Mouse (Mus musculus) mammary gland, adult 2 months (tissue): ENCODE measurements around the gene Akna. TPM values are rescaled to one million over a fixed set of nuclear protein-coding genes. Genes with fewer than 3 reads are reported as not detected.

ENCODE experiments used
- polyA plus RNA-seq: library from polyadenylated mRNA; depleted of rRNA; stranded (reverse); fragments of >200 nt; gene quantifications from 2 replicates; pipeline ENCODE4 v1.2.3, GENCODE M21; 2012; ENCODE audit warnings: low replicate concordance; rRNA removed

The Akna gene
- polyA plus RNA-seq: 22.6 and 62.0 TPM in 2 replicates

DNA sequence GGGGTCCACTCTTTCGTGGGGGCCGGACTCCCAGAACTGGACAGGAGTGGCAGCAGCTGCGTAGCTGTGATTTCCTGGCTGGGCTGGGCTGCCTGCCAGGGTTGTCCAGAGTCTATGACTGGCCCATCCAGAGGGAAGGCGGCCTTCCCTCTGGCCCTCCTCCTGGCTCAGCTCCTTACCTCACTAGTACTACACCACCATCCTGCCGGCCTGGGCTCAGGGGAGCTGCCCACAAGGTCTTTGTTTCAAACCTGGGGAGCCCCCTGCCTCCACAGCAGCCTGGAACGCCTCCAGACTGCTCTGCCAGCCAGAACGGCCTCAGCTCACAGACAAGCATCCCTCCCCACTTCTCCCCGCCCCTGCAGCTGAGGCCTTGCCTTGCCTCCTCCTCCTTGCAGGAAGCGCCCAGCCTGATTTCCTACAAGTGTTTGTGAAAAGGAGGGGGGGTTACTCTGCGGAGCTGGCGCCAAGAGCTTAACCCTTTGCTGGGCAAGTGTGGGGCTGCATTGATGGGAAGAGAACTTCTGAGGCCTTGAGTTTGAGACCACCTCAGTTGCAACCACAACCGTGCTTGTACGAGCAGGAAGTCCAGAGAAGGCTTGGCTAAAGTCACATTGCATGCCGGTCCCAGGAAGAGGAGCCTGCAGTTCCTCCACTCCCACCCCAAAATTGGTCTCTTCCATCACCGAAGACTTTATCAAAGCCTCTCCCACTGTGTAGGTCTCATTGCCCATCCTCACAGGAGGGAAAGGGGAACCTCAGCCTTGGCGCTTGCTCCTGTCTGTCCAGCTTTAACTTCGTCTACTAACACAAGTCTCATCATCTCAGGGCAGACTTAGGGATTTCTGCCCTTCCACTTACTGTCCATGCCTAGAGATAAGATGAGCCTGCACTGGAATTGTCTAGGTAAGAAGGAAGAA lies at the start of gene Akna:
Gene Akna (minus strand): TSS at position 315 of the 920 bp plus-strand sequence.

DNA sequence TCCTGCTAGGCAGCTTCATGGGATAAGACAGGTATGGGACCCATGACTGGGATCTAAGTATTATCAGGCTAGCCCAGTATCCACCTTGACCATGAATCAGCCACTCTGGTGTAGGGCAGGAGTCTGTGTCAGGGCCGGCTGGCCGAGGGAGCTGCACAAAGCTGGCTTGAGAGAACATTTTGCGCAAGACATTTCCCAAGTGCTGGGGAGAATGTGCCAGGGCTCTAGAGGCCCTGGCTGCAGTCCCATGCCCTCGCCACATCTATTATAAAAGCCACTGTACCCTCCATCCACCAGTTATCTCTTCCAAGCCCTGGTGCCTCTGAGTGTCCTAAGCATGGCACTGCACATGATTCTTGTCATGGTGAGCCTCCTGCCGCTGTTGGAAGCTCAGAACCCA lies 41.0 kb downstream of the Akna start, which contains the start of gene Orm2:
Gene Orm2 (plus strand): TSS at position 300 of the 400 bp plus-strand sequence.

DNA sequence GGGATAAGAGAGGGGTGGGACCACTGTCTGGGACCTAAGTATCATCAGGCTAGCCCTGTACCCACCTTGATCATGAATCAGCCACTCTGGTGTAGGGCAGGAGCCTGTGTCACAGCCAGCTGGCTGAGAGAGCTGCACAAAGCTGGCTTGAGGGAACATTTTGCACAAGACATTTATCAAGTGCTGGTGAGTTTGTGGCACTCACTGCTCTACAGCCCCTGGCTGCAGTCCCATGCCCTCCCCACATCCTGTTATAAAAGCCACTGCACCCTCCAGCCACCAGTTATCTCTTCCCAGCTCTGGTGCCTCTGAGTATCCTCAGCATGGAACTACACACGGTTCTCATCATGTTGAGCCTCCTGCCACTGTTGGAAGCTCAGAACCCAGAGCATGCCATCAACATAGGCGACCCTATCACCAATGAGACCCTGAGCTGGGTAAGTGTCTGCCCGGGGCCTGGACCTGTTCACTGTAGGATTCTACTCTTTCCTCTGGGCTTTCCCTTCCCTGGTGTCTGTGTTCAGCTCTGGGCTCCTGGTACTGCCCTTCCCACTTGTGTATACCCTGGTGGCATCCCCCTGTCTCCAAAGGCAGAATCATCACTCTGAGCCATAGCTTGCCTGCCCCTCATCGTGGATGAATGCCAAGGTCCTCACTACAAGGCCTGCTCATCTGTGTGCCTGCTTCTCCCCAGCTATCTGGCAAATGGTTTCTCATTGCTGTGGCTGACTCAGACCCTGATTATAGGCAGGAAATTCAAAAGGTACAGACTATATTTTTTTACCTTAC lies 47.1 kb downstream of the Akna start, which contains the start of gene Orm3:
Gene Orm3 (plus strand): TSS at position 286 of the 789 bp plus-strand sequence.

DNA sequence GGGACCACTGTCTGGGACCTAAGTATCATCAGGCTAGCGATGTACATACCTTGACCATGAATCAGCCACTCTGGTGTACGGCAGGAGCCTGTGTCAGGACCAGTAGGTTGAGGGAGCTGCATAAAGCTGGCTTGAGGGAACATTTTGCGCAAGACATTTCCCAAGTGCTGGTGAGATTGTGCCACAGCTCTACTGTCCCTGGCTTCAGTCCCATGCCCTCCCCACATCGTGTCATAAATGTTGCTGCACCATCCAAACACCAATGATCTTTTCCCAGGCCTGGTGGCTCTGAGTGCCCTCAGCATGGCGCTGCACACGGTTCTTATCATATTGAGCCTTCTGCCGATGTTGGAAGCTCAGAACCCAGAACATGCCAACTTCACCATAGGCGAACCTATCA lies 58.9 kb downstream of the Akna start, which contains the start of gene Orm1:
Gene Orm1 (plus strand): TSS at position 266 of the 400 bp plus-strand sequence.

Other genes starting within 250 kb of the Akna start
- 4.5 TPM in 1 of 2 replicates, not detected in the other for gene Ambp, start 248.6 kb downstream of the Akna start, polyA plus RNA-seq
- gene Kif12, start 231.2 kb downstream of the Akna start, polyA plus RNA-seq: 0.10 TPM in 1 of 2 replicates, not detected in the other
- 10.4 and 15.2 TPM in 2 replicates for gene Col27a1, start 189.3 kb downstream of the Akna start, polyA plus RNA-seq
- 70.7 and 145 TPM in 2 replicates for gene Orm1, start 58.8 kb downstream of the Akna start, polyA plus RNA-seq
- gene Orm3, start 47.2 kb downstream of the Akna start, polyA plus RNA-seq: 0.50 and 2.1 TPM in 2 replicates
- 1.8 and 3.4 TPM in 2 replicates for gene Orm2, start 40.9 kb downstream of the Akna start, polyA plus RNA-seq
- gene Whrn, start 92.6 kb upstream of the Akna start, polyA plus RNA-seq: 5.8 and 15.2 TPM in 2 replicates
- 26.9 and 32.4 TPM in 2 replicates for gene Atp6v1g1, start 141.4 kb upstream of the Akna start, polyA plus RNA-seq
- 13.6 and 17.9 TPM in 2 replicates for gene Tmem268, start 155.4 kb upstream of the Akna start, polyA plus RNA-seq
- gene Gm11213, start 201.9 kb upstream of the Akna start, polyA plus RNA-seq: not detected in 2 replicates
- gene Tex48, start 219.1 kb upstream of the Akna start, polyA plus RNA-seq: not detected in 2 replicates